28 mouse cellular contexts compared by ENCODE assay signal in the genomic region with DNA sequence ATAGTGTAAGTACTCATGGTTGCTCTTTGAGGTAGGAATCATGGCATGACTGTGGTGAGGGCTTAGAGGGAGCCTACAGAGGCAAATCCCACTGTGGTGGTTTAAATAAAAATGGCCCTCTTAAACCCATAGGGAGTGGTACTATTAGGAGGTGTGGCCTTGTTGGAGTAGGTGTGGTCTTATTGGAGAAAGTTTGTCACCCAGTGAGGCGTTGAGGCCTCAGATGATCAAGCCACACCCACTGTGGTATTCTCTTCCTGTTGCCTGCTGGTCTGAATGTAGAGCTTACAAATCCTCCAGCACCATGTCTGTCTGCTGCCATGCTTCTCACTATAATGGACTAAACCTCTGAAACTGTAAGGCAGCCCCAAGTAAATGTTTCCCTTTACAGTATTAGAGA. TPM values are rescaled to one million over a fixed set of nuclear protein-coding genes. Genes with fewer than 3 reads are reported as not detected.
"Had no signal": no experiment of that assay in that cellular context is flagged by ENCODE, and none has a peak within 500 bp of the region (broad histone marks: within the 10 kb centered on the region; RNA-seq: fewer than 3 reads in every experiment).

No protein-coding gene starts in this region.

- H3K27ac ChIP-seq: heart, embryonic 10.5 days; hindbrain, embryonic 10.5 days; hindbrain, embryonic 12.5 days; hindbrain, embryonic 14.5 days; layer of hippocampus, adult 2 months; left cerebral cortex, adult 2 months; limb, embryonic 10.5 days; limb, embryonic 12.5 days; liver, embryonic 13.5 days; liver, embryonic 15.5 days had no signal

- H3K36me3 ChIP-seq: heart, embryonic 10.5 days; heart, embryonic 12.5 days; hindbrain, embryonic 10.5 days; hindbrain, embryonic 12.5 days; limb, embryonic 10.5 days; limb, embryonic 12.5 days; liver, embryonic 13.5 days; liver, embryonic 15.5 days had no signal

- H3K27me3 ChIP-seq: heart, embryonic 12.5 days; hindbrain, embryonic 12.5 days had no signal

- H3K4me1 ChIP-seq: liver, embryonic 13.5 days; liver, embryonic 15.5 days had no signal

- H3K9ac ChIP-seq: heart, embryonic 12.5 days; hindbrain, embryonic 12.5 days; hindbrain, embryonic 14.5 days; limb, embryonic 12.5 days; liver, embryonic 13.5 days; liver, embryonic 15.5 days had no signal

- DNase-seq: gastrocnemius, postnatal 14 days; gastrocnemius, postnatal 36 days; heart, adult 18-20 months; heart, postnatal 10 days; heart, postnatal 4 days; kidney, adult 18-20 months; kidney, adult 8-10 months; kidney, postnatal 10 days; kidney, postnatal 25 days; kidney, postnatal 4 days; liver; liver, embryonic 13.5 days had no signal

- ATAC-seq: hindbrain, embryonic 16.5 days; intestine, postnatal 0 days had no signal

- H3K4me2 ChIP-seq: heart, embryonic 12.5 days; hindbrain, embryonic 12.5 days; hindbrain, embryonic 14.5 days; limb, embryonic 12.5 days; liver, embryonic 11.5 days; liver, embryonic 13.5 days; liver, embryonic 15.5 days had no signal

- H3K9me3 ChIP-seq: heart, embryonic 12.5 days; hindbrain, embryonic 10.5 days; hindbrain, embryonic 12.5 days; limb, embryonic 10.5 days; limb, embryonic 12.5 days; liver, embryonic 13.5 days; liver, embryonic 15.5 days had no signal

- H3K4me3 ChIP-seq: heart, embryonic 10.5 days; heart, embryonic 12.5 days; hindbrain, embryonic 10.5 days; hindbrain, embryonic 12.5 days; layer of hippocampus, adult 2 months; left cerebral cortex, adult 2 months; limb, embryonic 10.5 days; limb, embryonic 12.5 days; liver, embryonic 13.5 days; liver, embryonic 15.5 days had no signal

RNA-seq across cellular contexts. Expression of gene Ccdc187, which starts 10.4 kb away (rescaled TPM):
- total RNA-seq: gastrocnemius, adult 18-20 months; gastrocnemius, adult 8-10 months had no signal
- polyA plus RNA-seq: heart, embryonic 10.5 days; kidney, embryonic 14.5 days; limb, embryonic 12.5 days; liver, embryonic 11.5 days had no signal
